Mouse (Mus musculus): ENCODE measurements around the gene Rab3a.

Gene Rab3a

DNA sequence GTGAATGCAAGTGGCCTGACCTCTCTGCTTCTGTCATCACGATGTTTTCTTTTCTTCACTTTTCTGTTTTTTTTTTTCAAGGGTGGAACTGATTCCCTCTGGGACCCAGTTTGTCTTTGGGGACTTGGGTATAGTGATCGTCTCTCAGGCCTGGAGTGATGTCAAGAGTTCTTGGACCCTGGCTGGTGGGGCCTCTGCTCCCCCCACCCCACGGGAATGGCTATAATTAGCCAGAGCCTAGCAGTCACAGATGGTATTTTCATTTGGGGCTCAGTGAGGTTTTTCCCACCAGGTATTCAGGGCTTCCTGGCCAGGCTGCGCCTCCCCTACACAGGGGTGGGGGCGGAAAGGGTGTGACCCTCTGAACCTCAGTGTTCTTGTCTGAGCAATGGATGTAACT, 12.8 kb upstream of the Rab3a start:
- no peak for DNase-seq (ENCODE audit: low read depth, low spot score)

DNA sequence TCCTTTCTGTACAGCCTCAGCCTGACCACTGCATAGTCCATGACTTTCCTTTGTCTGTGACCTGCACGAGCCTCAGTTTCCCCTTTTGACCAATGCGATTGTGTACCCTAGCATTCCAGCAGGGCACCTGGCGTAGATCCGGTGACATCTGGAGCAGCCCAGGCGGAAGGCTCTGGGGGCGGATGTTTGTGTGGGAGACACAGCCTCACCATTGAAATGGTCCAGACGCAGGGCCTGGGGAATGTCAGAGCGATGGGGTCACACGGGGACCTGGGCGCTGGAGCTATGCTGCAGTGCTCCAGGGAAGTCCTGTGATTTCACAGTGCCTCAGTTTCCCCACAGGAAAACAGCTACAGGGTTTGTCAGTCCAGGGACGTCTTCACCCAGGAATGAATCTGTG, 12.3 kb upstream of the Rab3a start:
- DNase-seq (ENCODE audit: low read depth, low spot score): no peak

DNA sequence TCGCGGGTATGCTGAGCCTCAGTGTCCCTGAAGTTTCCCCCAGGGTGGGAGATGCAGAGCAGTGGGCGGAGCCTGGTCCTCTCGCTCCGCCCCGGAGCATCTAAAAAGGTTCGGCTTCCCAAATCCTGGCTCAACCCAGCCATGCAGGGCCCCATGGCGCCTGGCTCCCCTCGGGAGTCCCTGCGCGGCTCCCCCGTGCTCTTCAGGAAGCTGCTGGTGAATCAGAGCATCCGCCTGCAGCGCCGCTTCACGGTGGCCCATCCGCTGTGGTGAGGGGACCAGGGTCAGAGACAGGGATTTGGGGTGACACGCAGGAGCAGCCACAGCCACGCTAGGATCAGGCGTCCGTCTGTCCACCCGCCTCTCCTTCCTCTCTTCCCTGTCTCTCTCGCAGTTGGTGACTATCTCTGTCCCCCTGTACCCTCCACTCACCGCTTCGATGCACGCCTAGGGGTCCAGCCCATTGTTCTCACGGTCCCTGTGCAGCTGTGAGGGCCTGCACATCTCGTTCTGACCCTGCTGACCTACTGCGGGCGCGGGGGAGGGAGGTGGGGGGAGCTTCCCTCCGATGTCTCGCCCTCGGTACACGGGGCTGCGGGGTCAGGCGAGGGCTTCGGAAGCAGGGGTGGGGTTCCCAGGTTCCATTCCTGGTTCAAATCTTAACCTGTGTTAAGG, 11.4 kb upstream of the Rab3a start:
- DNase-seq (ENCODE audit: low read depth, low spot score): no peak

DNA sequence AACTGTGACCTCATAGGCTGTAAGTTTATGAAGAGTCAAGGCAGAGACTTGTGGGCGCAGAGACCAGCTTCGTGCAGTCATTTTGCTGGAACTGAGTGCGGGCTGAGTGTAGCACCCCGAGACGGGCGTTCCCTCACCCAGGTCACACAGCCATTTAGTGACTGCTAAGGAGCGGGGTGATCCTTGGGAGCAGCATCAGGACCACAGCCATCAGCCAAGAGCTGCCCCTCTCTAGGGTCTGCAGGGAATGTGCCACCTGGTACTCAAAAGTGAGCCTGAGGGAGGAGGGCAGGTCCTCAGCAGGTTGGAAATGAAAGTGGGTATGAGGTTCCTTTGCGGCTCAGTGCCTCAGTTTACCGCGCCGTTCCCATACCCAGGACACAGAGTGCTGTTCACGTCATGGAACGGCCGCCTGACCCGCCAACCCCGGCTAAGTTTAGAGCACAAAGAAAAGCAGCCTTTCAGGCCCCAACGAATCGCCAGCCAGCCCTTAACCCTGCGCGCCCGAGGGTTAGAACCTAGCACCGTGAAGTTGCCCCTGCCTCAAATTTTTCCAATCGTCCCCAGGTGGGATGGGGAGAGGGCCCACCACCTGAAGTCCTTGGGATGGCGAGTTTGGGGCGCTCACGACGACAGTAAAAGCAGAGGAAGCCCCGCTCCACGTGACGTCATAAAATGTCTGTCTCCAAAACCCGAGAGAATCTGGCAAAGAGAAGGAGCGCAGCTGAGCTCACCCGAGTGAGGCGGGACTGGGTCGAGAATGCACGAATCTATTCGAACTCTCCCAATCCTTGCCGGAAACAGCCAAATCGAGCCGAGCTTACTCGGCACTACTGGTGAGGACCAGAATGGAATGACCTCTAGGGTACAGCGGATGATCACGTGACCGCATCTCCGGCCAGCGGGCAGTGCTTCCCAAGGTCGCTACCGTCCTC, 10.6 kb upstream of the Rab3a start:
- DNase-seq (ENCODE audit: low read depth, low spot score): peak; percentile 85

DNA sequence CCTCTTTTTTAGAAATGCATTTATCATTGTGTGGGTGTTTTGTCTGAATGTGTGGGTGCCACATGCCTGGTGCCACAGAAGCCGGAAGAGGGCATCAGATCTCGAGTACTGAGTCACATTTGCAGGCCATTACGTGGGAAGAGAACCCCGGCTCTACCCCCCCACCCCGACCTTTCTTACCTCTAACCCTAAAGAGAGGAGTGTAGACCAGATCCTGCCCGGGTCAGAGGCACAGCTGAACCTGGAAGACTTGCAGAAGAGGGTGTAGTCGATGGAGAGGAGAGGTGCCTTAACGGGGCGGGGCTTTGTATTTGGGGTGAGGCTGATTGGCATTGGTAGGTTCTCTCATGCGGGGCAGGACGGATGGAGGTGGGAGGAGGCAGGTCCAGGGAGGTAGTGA, 9.7 kb upstream of the Rab3a start:
- DNase-seq (ENCODE audit: low read depth, low spot score): no peak

DNA sequence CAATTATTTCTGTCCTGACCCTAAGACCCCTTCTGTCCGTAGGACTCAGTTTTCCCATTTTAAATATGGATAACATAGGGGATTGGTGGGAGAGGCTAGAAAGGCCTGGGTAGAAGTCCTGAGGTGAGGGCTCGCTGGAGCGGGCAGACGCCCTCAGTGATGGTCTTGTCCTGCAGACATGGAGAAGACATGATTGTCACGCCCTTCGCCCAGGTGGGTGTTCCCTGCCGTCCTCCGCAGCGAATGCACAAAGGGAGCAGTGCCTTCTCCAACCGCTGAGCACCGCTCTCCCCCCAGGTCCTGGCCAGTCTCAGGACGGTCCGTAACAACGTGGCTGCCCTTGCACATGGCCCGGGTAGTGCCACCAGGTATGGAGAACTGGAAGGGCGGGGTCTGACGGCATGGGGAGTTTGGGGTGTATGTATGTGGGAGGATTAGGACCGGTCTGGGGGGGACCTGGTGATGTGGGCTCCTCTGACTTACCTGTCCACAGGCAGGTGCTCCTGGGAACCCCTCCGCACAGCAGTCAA, 8.7 kb upstream of the Rab3a start:
- no peak for DNase-seq (ENCODE audit: low read depth, low spot score)

DNA sequence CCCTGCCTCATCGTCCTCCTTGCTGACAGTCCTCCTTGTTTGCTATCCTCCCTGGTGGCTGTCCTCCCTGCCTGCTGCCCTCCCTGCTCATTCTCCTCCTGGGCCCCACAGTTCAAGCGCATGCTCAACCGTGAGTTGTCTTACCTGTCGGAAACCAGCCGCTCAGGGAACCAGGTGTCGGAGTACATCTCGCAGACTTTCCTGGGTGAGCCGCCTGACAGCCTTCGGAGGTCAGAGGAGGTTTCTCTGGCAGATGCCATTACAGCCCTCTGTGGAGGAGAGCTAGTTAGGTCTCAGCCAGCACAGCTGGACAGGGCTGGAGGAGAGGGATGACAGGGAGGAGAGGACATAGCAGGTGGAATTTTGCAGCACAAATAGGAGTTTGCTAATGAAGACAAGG, 7.8 kb upstream of the Rab3a start:
- no peak for DNase-seq (ENCODE audit: low read depth, low spot score)

DNA sequence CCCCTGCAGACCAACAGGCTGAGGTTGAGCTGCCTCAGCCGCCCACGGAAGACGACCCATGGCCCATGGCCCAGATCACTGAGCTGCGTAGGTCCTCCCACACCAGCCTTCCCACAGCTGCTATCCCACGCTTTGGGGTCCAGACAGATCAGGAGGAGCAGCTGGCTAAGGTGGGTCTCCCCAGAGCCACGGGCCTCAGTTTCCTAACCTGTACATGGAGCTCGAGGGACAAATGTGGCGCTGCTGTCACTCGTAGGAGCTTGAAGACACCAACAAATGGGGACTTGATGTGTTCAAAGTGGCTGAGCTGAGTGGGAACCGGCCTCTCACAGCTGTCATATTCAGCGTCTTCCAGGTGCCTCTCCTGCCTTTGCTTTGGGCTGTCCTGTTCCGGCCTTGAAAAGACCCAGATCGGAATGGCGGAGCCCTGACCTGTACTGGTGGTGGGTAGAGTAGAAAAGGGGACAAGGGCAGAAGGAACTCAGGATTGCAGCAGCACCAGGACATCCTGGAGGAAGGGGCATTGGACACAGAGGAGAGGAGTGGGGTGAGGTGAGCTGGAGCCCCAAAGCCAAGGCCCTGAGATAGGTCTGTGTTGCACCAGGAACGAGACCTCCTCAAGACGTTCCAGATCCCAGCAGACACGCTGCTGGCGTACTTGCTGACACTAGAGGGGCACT, 7.1 kb upstream of the Rab3a start:
- no peak for DNase-seq (ENCODE audit: low read depth, low spot score)

DNA sequence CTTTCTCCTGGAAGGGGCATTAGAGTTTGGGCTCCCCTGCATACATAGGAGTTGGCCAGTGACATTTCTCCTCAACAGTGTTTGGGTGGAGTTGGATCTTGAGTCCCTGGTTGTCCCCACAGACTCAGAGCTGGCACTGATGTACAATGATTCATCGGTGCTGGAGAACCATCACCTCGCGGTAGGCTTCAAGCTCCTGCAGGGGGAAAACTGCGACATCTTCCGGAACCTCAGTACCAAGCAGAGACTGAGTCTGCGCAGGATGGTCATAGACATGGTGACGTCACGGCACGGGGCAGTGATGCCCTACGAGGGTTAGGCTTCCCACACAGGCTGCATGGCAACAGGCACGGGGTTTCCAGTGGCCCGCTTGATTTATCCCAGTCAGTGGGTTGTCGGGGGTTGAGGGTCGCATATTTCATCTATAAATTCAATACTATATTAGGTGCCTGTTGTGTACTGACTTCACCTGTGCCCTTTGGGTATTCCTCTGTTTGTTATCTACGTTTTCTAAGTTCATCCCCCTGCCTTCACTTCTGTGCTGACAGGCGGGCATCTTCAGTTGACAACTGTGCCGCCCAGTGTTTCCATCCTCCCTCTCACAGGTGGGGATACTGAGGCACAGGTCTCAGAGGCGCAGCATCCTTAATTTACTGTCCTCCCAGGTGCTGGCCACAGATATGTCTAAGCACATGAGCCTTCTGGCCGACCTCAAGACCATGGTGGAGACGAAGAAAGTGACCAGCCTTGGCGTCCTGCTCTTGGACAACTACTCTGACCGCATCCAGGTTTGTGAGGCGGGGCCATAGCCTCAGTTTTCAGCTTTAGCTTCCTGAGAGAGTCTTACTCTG, 6.0 kb upstream of the Rab3a start:
- DNase-seq (ENCODE audit: low read depth, low spot score): no peak

DNA sequence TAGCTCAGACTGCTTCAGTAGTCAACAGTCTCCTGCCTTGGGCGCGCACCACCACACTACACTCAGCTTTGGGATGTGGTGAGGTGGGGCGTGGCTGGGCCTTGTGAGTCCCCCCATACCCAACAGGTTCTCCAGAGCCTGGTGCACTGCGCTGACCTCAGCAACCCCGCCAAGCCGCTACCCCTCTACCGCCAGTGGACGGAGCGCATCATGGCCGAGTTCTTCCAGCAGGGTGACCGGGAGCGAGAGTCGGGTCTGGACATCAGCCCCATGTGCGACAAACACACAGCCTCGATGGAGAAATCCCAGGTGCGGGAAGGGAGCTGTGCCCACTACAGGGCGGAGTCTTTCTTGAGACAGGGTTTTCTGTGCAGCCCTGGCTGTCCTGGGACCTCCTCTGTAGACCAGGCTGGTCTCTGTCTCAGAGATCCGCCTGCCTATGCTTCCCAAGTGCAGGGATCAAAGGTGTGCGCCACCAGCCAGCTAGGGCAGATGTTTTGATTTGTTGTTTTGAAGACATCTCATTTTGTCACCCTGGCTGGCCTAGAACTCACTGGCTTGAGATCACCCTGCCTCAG, 5.3 kb upstream of the Rab3a start:
- no peak for DNase-seq (ENCODE audit: low read depth, low spot score)

DNA sequence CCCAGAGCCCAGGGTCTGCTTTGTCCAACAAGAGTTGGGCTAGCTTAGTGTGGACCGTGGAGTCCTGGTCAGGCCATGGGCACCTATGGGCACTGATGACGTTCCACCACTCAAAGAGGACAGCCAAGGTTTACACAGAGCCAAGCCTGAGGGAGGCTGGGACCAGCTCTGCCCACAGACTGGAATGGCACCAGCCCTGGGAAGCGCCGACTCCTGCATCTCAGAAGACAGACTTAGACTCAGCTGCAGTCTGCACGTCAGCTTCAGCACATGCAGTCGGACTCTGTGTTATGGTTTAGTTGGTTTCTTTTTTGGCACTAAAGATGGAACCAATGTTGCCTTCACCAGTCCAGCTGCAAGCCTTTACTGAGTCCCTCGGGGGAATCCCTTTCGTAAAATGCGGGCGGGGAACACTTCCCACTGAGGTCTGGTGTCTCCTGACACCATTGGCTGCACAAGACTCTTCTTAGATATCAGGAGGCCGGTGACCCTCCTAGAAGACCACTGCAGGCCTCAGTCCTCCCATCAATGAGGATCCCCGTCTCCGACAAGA, 4.3 kb upstream of the Rab3a start:
- DNase-seq (ENCODE audit: low read depth, low spot score): no peak

DNA sequence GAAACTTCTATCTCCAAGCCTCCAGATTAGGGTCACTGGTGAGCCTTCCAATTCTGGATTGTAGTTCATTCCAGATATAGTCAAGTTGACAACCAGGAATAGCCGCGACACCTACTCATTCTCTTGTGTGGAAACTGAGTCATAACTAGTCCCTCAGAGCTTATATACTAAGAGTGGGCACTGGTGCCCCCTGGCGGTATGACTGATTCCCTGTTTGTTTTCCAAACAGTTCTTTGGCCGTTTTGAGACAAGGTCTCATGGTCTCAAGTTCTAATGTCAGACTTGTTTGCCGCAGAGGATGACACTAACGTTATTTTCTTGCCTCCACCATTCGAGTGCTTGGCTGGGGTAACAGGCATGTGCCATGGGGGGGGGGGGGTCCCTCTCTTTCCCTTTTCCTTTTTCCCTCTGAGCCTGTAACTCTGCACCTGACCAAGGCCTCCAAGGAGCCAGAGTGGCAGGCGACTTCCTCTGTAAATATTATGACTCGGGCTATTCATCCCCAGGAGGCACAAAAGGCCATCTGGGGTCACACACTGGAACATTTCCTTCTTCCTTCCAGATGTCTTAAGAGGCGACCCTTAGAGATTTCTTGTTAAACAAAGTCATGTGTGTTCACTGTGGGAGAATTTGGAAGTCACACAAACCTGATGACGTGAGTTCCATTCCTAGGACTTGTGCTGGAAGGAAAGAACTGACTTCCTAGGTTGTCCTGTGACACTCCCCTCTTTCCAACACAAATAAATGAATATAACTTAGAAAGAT, 2.3 kb upstream of the Rab3a start:
- peak; percentile 90 for DNase-seq (ENCODE audit: low read depth, low spot score)

DNA sequence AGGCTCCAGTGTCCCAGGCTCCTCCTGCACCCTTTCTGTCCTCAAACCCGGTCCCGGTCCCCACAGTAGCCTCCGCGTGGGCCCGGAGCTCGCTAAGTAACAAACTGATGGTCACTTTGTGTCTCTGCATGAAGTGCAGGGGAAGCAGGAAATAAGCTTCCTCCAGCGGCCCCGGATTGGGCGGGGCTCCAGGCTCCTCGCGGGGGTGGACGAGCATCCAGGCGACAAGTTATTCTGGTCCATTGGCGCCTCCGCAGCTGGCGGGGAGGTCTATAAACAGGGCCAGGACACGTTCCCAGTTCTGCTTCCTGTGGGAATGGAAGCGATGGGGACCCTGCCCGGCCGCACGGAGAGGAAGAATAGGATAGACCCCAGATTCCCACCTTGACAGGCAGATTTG, 1.3 kb upstream of the Rab3a start:
- DNase-seq (ENCODE audit: low read depth, low spot score): peak; percentile 92

DNA sequence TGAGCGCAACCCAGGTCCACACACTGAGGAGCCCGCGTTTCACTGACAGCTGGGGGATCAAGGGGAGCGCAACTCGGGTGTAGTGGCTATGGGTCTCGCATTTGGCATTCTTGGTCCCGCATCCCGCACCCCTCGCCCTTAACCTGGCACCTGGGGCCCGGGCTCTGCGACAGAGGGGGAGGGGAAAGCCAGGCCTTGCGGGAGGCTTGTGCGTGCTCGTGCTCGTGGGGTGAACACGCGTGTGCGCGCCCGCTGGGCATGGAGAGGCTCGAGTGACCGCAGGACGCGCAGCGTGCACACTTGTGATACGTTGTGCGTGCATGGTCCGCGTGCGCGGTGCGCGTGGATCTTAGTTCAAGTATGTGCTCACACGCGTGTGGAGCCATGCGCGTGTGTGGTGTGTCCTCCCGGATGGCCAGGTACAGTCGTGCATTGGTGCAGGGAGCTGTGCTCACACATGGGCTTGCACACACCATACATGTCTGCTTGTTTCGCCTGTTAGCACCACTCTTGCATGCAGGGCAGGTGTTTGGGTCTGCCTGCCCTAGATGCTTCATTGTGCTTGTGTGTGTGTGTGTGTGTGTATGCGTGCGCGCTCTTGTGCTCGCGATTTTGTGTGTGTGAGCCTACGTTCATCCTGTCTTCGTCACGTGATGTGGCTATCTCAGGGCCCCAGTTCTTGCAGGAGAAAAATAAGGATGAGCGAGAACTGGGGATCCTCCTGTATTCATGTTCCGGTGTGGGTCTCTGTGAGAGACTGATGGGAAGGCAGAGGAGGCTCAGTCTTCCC, 587 bp downstream of the Rab3a start:
- DNase-seq (ENCODE audit: low read depth, low spot score): no peak

DNA sequence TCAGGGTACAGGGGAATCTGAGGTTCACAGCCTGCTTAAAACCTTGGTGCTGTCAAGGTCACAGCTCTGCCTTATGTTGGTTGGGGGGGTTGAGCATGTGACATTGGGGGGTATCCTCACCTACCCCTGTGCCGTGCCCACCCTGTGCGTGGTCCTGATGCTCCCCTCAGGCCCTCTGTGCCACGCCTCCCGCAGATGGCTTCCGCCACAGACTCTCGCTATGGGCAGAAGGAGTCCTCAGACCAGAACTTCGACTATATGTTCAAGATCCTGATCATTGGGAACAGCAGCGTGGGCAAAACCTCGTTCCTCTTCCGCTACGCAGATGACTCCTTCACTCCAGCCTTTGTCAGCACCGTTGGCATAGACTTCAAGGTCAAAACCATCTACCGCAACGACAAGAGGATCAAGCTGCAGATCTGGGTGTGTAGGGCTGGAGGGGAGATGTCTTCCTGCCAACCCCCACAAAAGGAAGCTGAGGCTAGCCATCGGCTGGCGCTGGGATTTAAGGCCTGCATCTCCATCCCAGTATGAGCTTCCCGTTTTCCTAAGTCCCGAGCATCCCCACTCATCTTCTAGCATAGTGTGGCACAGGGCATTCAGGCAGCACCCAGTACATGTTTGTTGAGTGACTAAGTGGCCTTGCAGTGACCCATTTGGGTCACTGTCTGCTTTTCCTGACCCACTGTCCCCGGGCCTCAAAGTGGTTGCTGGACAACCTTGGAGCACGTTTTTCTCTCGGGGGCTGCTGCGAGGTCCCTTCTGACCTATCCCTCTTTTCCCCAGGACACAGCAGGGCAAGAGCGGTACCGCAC, 1.4 kb downstream of the Rab3a start:
- DNase-seq (ENCODE audit: low read depth, low spot score): no peak

DNA sequence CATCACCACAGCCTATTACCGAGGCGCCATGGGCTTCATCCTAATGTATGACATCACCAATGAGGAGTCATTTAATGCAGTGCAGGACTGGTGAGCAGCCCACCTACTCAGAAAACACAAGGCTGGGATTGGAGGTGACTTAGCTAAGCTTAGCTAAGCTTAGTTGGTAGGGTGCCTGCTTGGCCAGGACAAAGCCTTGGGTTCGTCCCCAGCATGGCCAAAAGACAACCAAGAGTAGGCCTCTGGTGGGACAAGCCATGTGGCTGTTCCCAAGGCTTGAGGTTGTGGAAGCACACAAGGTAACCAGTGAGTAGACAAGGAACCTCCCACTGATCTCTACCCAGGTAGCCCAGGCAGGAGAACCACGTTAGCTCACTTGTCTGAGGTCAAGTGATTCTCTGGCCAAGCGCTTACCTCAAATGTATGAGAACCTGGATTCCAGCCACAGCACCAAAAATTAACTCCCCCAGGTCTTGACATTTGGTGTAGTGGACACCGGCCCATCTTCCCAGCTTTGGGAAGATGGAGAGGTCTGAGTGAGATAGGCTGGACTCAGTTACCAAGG, 2.1 kb downstream of the Rab3a start:
- no peak for DNase-seq (ENCODE audit: low read depth, low spot score)

DNA sequence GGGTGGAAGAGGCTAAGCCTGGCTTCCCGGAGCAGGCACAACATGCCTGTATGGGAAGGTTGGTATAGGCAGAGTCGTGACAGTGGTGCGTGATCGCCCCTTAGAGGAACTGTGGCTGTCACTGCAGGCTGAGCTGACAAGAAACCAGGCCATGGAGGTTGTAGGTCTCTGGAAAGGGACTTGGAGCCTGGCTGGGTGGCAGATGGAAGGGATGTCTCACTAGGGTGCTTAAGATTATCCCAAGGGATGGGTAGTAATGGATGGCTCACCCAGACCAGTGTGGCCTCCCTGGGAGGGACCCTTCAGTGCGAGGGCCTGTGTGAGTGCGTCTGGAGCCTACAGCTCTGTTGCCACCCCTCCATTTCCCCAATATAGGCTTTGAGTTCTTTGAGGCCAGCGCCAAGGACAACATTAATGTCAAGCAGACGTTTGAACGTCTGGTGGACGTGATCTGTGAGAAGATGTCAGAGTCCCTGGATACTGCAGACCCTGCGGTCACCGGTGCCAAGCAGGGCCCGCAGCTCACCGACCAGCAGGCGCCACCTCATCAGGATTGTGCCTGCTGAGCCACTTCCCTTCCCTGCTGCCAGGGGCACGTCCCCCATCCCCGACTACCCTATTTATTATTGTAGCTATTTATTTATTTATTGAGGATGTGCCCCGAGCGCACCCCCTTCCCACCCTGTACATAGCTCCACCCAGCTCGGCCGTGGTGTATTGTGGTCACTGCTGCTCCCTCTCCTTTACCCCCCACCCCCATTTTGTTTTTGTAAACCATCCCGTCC, 3.2 kb downstream of the Rab3a start:
- DNase-seq (ENCODE audit: low read depth, low spot score): no peak
